Mouse (Mus musculus): ENCODE results near the gene Actl6a. TPM values are rescaled to one million over a fixed set of nuclear protein-coding genes. Genes with fewer than 3 reads are reported as not detected.
A peak's percentile ranks its signal among the peaks of the same experiment; 100 is the strongest.
"Not testable (repeated sequence)": the region's sequence is repeated elsewhere in the genome, so short reads cannot be mapped to it uniquely, and the experiment has no call there.

The Actl6a gene
- polyA plus RNA-seq, 1 experiment, result 24.2 TPM

GRCm38 (mm10) chr3:32698228-32698863 is 7.8 kb upstream of the Actl6a start:
- Histone ChIP-seq H3K4me1 (ENCODE audit: control insufficient read depth, insufficient read depth, low read length) (no peaks in the 10 kb centered on the region), H3K4me3 (replicated peaks; ENCODE audit: insufficient read depth, low read depth, low read length) (no peak overlapping the region), H3K27me3 (ENCODE audit: control insufficient read depth, insufficient read depth, low read length) (no peaks in the 10 kb centered on the region), H3K27ac (ENCODE audit: insufficient read depth, low read length) (no peak overlapping the region; the same call in 1 of the 2 replicates)
- DNase-seq, result peak; percentile 65 to 76
- WGBS, result 26% methylated on average over 7 of the region's 7 CpGs
- TF ChIP-seq POLR2A (IDR thresholded peaks at IDR 0.05; ENCODE audit: borderline replicate concordance, insufficient read depth, low read length) (no peak), CTCF (IDR thresholded peaks at IDR 0.05; ENCODE audit: borderline replicate concordance, insufficient read depth, low read depth, low read length) (peak; percentile 72)

- not testable (repeated sequence) for DNase-seq; H3K4me1 ChIP-seq (ENCODE audit: control insufficient read depth, insufficient read depth, low read length); H3K4me3 ChIP-seq (replicated peaks; ENCODE audit: insufficient read depth, low read depth, low read length); H3K27me3 ChIP-seq (ENCODE audit: control insufficient read depth, insufficient read depth, low read length); H3K27ac ChIP-seq (ENCODE audit: insufficient read depth, low read length)
- 92% methylated on average over 6 of the region's 6 CpGs for WGBS
Observed at GRCm38 (mm10) chr3:32704021-32704420, 2.1 kb upstream of the Actl6a start.

- H3K4me1 ChIP-seq (ENCODE audit: control insufficient read depth, insufficient read depth, low read length); H3K27me3 ChIP-seq (ENCODE audit: control insufficient read depth, insufficient read depth, low read length); H3K27ac ChIP-seq (ENCODE audit: insufficient read depth, low read length); H3K4me3 ChIP-seq (replicated peaks; ENCODE audit: insufficient read depth, low read depth, low read length); DNase-seq: not testable (repeated sequence)
- 91% methylated on average over 10 of the region's 10 CpGs for WGBS
Observed at GRCm38 (mm10) chr3:32704632-32705031, 1.5 kb upstream of the Actl6a start.

GRCm38 (mm10) chr3:32708052-32708367 is 1.9 kb downstream of the Actl6a start:
- no peak for TF ChIP-seq POLR2A (IDR thresholded peaks at IDR 0.05; ENCODE audit: borderline replicate concordance, insufficient read depth, low read length)
- TF ChIP-seq CTCF (IDR thresholded peaks at IDR 0.05; ENCODE audit: borderline replicate concordance, insufficient read depth, low read depth, low read length), result no peak
- DNase-seq, result no peak
- WGBS, result 4% methylated on average over 4 of the region's 4 CpGs
- Histone ChIP-seq H3K27me3 (ENCODE audit: control insufficient read depth, insufficient read depth, low read length) (no peaks in the 10 kb centered on the region), H3K27ac (ENCODE audit: insufficient read depth, low read length) (no peak overlapping the region), H3K4me3 (replicated peaks; ENCODE audit: insufficient read depth, low read depth, low read length) (peak overlapping the region; percentile 61), H3K4me1 (ENCODE audit: control insufficient read depth, insufficient read depth, low read length) (no peaks in the 10 kb centered on the region)

DNA sequence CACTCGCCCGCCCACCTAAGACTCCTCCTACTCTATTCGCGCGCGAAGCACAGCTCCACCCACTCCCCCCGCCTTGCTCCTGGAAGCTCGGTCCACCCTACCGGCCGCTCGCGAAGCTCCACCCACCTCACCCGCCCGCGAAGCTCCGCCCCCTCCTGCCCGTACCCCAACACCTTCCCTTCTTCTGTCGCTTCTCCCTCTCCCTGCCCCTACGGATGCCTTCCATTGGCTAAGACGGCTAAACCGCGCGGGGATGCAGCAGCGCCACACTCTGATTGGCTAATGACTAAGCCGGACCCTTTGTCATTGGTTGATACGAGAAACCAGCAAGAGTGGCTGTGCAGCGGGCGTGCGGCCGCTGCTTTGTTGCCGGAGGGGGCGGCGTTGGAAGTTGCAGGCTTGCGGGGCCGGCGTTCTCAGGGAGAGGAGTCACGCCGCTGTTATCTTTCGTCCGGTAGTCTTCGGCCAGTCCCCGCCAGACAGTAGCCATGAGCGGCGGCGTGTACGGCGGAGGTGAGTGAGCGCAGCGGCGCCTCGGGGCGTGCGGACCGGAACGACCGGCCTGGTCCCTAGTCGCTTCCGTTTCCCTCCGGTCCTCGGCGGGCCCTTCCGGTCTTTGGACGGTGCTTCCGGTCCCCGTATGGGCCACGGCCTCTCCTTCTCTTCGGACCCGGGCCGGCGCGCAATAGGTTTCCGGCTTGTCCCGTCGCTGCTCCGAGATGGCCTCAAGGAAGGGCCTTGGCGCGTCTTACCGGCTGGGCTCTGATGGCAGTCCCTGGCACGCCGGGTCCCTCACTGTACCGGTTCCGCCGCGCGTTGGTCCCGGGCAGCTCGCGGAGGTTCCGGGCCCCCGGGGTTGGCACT is 2.5 kb downstream of the Actl6a start:
- peak overlapping the region; percentile 82 for H3K4me3 ChIP-seq (replicated peaks; ENCODE audit: insufficient read depth, low read depth, low read length)
- peak overlapping the region; percentile 37 for H3K27ac ChIP-seq (ENCODE audit: insufficient read depth, low read length)
- H3K27me3 ChIP-seq (ENCODE audit: control insufficient read depth, insufficient read depth, low read length), result no peaks in the 10 kb centered on the region
- DNase-seq, result peak; percentile 98 to 99
- no peaks in the 10 kb centered on the region for H3K4me1 ChIP-seq (ENCODE audit: control insufficient read depth, insufficient read depth, low read length)
- under 1% methylated on average over 90 of the region's 90 CpGs for WGBS
- TF ChIP-seq CTCF (IDR thresholded peaks at IDR 0.05; ENCODE audit: borderline replicate concordance, insufficient read depth, low read depth, low read length) (no peak), POLR2A (IDR thresholded peaks at IDR 0.05; ENCODE audit: borderline replicate concordance, insufficient read depth, low read length) (peak; percentile 47; the same call in 1 of the 2 replicates)

DNA sequence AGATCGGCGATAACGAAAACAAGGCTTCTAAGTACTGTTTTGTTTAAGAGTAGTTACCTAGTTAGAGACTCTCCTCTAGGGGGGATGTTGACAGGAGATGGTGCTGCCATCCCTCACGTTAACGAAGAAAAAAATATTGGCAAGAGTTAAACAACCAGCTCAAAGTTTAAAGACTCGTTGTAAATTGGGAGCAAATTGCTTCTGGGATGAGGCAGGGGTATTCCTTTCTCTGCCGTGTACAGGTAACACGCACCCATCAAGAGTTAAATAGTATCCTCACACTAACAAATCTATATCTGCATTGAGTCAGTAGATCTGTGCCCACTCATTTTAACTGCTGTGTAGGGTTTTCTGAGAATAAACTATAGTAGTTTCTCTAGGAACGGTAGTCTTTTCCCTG is 3.3 kb downstream of the Actl6a start:
- H3K4me3 ChIP-seq (replicated peaks; ENCODE audit: insufficient read depth, low read depth, low read length), result peak overlapping the region; percentile 82
- H3K27ac ChIP-seq (ENCODE audit: insufficient read depth, low read length), result no peak overlapping the region
- WGBS, result 7% methylated on average over 9 of the region's 9 CpGs
- TF ChIP-seq CTCF (IDR thresholded peaks at IDR 0.05; ENCODE audit: borderline replicate concordance, insufficient read depth, low read depth, low read length), result no peak
- no peak for TF ChIP-seq POLR2A (IDR thresholded peaks at IDR 0.05; ENCODE audit: borderline replicate concordance, insufficient read depth, low read length)
- no peaks in the 10 kb centered on the region for H3K27me3 ChIP-seq (ENCODE audit: control insufficient read depth, insufficient read depth, low read length)
- H3K4me1 ChIP-seq (ENCODE audit: control insufficient read depth, insufficient read depth, low read length), result no peaks in the 10 kb centered on the region
- no peak for DNase-seq

DNA sequence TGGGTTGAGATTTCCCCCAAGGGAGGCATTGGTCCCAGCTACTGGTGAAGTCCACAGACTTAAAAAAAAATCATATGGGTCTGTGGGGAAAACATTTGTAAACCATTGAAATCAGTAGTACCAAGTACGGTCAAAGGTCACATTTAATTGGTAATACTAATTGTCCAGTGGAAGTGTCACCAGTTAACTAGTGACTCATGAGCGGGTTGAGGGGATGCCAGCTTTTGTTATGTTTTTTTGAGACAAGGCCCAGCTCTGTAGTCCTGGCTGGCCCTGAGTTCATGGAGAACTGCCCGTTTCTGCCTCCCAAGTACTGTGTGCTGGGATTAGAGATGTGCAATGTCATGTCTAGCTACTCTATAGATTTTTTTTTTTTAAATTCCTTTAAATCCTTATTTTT is 7.6 kb downstream of the Actl6a start:
- Histone ChIP-seq H3K4me3 (replicated peaks; ENCODE audit: insufficient read depth, low read depth, low read length) (no peak overlapping the region), H3K27ac (ENCODE audit: insufficient read depth, low read length) (no peak overlapping the region), H3K4me1 (ENCODE audit: control insufficient read depth, insufficient read depth, low read length) (no peaks in the 10 kb centered on the region), H3K27me3 (ENCODE audit: control insufficient read depth, insufficient read depth, low read length) (no peaks in the 10 kb centered on the region)
- 86% methylated on average over 3 of the region's 3 CpGs for WGBS
- TF ChIP-seq CTCF (IDR thresholded peaks at IDR 0.05; ENCODE audit: borderline replicate concordance, insufficient read depth, low read depth, low read length) (no peak), POLR2A (IDR thresholded peaks at IDR 0.05; ENCODE audit: borderline replicate concordance, insufficient read depth, low read length) (no peak)
- DNase-seq, result no peak

GRCm38 (mm10) chr3:32717403-32717802 is 11.3 kb downstream of the Actl6a start:
- not testable (repeated sequence) for DNase-seq; H3K4me3 ChIP-seq (replicated peaks; ENCODE audit: insufficient read depth, low read depth, low read length); H3K4me1 ChIP-seq (ENCODE audit: control insufficient read depth, insufficient read depth, low read length); H3K27ac ChIP-seq (ENCODE audit: insufficient read depth, low read length); H3K27me3 ChIP-seq (ENCODE audit: control insufficient read depth, insufficient read depth, low read length)
- 97% methylated on average over 6 of the region's 6 CpGs for WGBS

Measured in cerebellum, adult 2 months (tissue).